Mouse (Mus musculus): ENCODE measurements at regions not wholly inside any gene's neighbourhood (a gene's known extent, or its start where the extent isn't known, plus 50 kb on each side); places are given as distances from the start of the nearest gene placed in this dataset. TPM values are rescaled to one million over a fixed set of nuclear protein-coding genes. Genes with fewer than 3 reads are reported as not detected.

DNA sequence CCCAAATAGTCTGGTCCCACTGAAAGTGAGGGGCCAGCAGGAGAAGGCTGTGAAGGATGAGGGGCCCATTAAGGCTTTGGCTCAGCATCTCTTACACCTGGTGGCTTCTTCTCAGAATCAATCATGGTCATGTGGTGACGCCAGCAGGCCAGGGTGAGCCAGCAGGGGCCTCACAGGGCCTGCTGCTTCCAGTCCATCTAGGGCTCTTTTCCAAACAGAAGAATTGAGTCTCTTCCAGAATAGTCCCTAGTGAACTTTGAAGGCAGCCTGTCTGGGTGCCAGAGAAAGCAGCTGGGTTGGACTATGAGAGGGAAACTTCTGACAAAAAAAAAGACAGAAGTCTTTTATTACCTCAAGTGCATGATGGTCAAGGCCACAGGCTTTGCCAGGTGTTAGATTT, 65.6 kb upstream of the Btbd11 start:
- intact Hi-C loops (cut with DNase I), result no loop called here
- H3K4me3 ChIP-seq, result no peak overlapping the region
- DNase-seq, result peak; percentile 36
- no peak for TF ChIP-seq CTCF (IDR thresholded peaks at IDR 0.05)
- H3K27ac ChIP-seq, result no peak overlapping the region

GRCm38 (mm10) chr10:85322280-85322679, 64.3 kb upstream of the Btbd11 start:
- no peak for DNase-seq
- Histone ChIP-seq H3K4me3 (no peak overlapping the region), H3K27ac (no peak overlapping the region)
- intact Hi-C loops (cut with DNase I), result no loop called here
- no peak for TF ChIP-seq CTCF (IDR thresholded peaks at IDR 0.05)

- no peak overlapping the region for H3K27ac ChIP-seq
- DNase-seq, result no peak
- no peak for TF ChIP-seq CTCF (IDR thresholded peaks at IDR 0.05)
- H3K4me3 ChIP-seq, result no peak overlapping the region
- intact Hi-C loops (cut with DNase I), result no loop called here
Measured at GRCm38 (mm10) chr10:85329382-85329781, 57.2 kb upstream of the Btbd11 start.

DNA sequence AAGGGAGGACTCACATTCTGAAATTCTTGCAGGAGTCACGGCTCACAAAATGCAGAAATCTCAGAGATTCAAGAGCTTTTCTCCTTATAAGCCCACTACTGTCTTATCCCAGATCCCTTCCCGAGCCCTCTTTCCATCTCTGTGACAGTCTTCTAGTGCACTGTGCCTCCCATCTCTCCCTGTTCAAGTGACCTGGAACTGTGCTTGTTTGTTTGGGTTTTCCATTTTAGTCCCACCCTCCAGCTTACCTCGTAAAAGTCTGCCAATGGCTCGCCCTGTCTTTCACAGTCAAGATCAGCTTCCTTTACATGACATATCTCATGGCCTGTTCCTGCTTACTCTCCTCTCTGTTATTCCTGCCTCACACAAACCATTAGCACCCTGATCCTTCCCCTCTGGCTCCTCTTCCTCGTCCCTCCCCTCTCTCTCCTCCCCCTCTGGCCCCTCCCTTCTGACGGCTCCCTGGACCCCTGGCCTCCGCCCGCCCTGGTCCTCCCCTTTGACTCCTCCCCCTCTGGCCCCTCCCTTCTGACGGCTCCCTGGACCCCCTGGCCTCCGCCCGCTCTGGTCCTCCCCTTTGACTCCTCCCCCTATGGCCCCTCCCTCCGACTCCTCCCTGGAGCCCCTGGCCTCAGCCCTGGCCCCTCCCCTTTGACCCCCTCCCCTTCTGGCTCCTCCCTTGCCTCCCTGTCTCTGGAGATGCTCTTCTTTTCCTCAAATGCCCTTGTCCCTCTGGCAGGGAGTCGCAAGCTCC, 55.5 kb upstream of the Btbd11 start:
- Histone ChIP-seq H3K27ac (peak overlapping the region; percentile 48), H3K4me3 (peak overlapping the region; percentile 45)
- no peak for TF ChIP-seq CTCF (IDR thresholded peaks at IDR 0.05)
- DNase-seq, result peak; percentile 74
- intact Hi-C loops (cut with DNase I), result no loop called here

Small RNA genes lying in the stretch of these regions (microRNA-seq; reads per million reads assigned to microRNA genes)
- gene Gm27392, result not detected

All from gastrocnemius, adult 2 months (tissue).